Mouse (Mus musculus) frontal cortex, adult 2 months (tissue): ENCODE measurements around the gene Sfxn1. TPM values are rescaled to one million over a fixed set of nuclear protein-coding genes. Genes with fewer than 3 reads are reported as not detected.
A peak's percentile ranks its signal among the peaks of the same experiment; 100 is the strongest.

Source experiments
- DNase-seq, 2 experiments: peaks; one replicate each; pipeline ENCODE4 v3.0.0; 2022; ENCODE audit warnings: low spot score in 1 of 2; ENCODE audit errors: extremely low spot score in 1 of 2
- polyA plus RNA-seq: library from polyadenylated mRNA; depleted of rRNA; stranded (reverse); fragments of >200 nt; gene quantifications from 2 replicates; pipeline ENCODE4 v1.2.3, GENCODE M21; 2012; rRNA removed

Gene Sfxn1
- polyA plus RNA-seq, result 44.2 and 48.8 TPM in 2 replicates

DNA sequence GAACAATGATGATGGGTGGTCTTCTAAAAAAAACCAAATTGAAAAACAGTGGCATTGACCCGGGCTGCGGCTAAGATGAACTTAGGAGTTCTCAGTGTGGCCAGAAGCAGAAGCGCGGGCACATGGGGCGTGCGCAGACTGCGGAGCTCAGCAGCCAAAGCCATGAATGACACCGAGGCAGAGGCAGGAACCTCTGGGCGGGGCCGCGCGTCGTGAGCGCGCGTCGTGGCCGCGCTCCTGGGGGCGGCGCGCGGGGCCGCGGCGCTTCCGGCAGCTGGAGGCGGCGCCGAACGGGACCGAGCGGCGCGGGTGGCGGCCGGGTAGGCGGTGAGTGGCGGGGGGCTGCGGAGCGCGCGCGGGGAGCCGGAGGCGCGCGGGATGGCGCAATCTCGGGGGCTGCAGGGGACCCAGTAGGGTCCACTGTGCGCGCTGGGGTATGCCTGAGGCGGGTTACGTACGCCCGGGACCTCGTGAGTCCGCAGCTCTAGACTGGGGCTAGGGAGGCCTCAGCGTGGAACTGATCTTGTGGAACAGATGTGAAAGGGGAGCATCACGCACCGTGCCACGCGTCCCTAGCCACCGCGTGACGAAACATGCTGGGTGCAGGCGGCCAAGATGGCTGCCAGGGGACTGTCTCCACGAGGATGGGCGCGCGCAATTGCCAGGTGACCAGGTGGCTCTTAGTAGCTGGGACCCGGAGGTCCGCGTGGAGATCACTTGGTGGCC, at the start of gene Sfxn1:
TSS of gene Sfxn1 (plus strand) at position 264 of the 726 bp plus-strand sequence.
- peak; percentile 60 to 78 for DNase-seq

DNA sequence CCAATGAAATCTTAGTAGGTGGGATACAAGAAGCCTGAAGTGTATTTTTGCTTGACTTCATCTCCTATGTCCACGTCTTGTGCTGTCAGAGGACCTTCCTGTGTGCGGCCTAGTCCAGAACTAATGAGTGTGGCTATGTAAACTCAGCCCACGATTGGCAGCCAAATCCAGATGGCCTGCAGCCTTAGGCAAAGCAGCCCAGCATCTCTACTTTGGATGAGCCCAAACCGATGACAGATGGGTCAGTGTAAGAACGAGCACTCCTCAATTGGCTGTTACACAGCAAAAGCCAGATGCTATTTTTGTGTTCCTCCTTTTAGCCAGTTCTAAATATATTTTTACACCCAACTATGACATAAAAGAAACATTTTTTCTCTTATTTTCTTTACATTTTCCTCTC, 48.4 kb upstream of the Sfxn1 start:
- DNase-seq, result peak; percentile 42 to 53

DNA sequence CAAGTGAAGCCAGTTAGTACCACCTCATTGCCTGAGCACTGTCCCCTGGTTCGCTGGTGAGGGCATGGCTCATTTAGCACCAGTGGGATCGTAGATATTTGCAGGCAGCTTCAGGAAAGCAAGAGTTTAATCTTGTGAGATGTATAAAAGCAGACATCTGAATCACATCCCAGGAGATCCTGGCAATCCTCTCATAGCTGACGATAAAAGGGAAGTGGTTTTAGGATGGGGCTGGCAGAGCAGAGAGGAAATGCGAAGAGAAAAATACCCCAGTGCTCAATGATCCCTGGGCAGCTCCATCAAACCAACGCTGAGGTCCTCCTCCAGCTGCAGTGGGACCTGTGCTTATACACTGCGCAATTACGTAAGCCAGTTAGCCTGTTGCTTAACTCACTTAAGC, 44.6 kb upstream of the Sfxn1 start:
- no peak for DNase-seq

DNA sequence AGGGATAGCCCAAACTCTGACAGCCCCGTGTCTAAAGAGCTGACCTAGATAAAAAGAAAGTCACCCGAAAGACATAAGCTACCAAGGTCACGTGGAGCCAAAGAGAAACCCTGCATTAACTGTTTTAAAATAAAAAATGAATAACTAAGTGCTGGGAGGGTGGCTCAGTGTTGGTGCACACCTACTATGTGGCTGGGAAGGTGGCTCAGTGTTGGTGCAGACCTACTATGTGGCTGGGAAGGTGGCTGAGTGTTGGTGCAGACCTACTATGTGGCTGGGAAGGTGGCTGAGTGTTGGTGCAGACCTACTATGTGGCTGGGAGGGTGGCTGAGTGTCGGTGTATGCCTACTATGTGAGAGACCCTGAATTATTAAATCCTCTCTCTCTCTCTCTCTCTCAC, 38.0 kb upstream of the Sfxn1 start:
- DNase-seq, result no peak

DNA sequence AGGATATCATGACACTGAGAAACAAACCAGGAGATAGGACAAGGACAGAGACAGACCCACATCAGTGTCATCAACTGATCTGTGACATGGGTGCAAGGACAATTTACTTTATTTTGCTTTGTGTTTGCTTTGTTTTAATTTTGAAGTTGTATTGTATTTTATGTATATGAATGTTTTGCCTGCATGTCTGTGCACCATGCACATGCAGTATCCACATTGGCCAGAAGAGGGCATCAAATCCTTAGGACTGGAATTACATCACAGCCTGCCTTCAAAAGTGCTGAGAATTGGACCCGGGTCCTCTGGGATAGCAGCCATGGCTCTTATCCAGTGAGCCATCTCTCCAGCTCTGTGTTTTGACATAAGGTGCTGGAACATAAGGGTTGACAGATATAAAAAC, 36.1 kb upstream of the Sfxn1 start:
- DNase-seq, result no peak

DNA sequence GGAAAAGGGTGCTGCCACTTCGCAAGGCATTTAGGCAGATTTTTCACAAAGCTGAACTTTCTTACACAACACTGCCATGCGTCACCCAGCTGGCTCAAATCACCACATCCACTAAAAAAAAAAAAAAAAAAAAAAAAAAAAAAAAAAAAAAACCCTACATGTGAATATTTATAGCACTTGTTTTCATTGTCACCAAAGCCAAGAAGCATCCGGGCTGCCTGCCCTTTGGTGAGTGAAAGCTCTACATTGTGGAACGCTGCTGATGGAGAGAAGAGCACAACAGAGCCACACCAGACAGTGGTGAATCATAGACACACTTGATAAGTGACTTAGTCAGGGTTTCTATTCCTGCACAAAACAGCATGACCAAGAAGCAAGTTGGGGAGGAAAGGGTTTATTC, 33.7 kb upstream of the Sfxn1 start:
- peak in 1 of 2 experiments; percentile 28 for DNase-seq

DNA sequence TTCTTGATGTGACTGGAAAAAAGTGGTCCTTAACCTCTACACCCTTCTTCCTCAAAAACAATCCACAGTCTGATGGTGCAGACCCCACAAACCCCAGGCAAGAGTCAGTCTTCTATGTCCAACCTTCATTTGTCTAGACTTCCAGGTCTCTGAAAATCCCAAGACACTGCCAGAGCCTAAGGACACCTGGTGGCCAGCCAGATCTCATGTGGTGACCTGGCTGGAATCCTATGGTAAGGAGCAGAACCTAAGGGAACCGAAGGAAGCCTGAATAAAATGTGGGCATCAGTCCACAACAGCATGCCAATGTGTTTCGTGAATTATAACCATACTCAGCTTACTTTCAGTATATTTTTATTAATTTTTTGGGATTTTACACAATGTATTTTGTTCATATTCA, 31.4 kb upstream of the Sfxn1 start:
- no peak for DNase-seq

DNA sequence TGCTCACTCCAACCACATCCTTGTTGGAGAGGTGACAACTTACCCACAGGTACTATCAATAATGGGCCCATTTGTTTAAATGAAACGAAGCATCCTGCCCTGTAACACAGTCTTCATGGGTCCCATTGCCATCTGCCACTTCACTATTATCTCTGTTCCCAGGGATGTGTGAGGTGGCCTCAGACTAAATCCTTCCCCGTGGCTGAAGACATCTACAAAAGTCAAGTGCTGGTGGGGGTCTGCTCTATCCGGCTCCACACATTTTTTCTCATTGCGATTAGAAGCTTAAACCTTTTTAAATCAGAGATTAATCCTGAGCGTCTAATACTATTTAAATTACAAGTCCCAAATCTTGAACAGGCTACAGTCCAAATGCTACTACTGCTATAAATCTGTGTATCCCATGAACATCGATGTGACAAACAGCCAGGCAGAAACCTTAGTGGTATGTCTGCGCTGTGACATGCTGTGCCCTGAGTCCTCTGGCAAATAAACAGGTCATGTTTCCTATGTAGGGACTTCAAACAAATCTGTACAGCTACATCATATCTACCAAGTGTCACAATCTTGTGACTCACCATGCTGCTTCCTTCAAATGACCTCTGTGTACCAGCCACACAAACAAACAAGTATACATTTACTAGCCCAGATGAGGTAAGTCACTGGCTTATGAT, 22.9 kb upstream of the Sfxn1 start:
- no peak for DNase-seq

DNA sequence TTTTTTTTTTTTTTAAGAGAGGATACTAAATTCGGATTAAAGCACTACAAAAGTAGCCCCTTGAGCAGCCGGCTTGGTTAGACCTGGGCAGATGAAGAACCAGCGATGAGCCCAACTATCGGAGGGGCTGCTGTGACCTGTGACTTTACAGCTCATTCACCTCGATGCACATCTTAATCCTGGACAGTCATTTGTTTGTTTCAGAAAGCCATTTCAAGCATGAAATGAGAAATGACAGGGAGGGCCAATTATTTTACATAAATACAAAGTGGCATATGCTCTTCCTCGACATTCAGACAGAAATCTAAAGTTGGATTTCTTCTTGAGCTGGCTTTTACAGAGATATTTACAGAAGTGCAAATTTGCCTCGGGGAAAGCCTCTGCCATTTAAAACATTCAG, 20.0 kb upstream of the Sfxn1 start:
- no peak for DNase-seq

DNA sequence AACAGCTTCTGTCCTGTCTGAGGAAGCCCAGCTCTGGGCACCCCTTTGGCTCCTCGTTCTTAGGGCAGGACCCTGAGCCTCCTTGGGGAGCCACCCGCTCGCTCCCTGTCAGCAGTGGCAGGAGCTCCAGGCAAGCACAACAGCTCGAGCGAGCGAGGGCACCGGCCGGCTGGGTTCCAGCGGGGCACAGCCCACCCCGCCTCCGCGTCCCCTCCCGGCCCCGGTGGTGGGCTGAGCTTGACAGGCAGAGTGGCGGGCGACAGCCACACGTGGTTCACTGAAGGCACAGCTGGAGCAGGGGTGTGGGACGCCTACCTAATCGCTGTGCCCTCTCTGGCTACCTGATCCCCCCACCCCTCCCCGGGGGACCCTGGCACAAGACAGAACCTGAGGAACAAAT, 16.7 kb upstream of the Sfxn1 start:
- no peak for DNase-seq

DNA sequence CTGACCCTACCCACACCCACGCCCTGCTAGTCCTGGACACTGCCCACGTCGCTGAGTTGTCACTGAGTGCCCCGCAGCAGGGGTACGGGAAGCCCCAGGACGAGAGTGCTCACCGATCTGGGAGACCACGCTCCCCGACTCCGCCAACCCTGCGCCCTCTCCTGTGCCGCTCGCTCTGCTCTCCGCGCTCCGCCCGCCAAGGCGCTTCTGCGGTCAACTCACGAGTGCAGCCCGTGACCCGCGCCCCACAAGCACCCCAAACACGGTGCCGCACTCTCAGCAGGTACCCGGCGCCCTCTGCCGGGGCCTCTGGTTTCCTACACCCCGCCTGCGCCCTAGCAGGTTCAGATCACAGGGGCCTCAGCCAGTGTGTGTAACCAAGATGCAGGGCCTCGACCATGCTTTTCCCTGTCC, 16.2 kb upstream of the Sfxn1 start, which contains the start of gene Drd1:
TSS of gene Drd1 (minus strand) at position 258 of the 414 bp plus-strand sequence.
- DNase-seq, result peak; percentile 49 to 91

DNA sequence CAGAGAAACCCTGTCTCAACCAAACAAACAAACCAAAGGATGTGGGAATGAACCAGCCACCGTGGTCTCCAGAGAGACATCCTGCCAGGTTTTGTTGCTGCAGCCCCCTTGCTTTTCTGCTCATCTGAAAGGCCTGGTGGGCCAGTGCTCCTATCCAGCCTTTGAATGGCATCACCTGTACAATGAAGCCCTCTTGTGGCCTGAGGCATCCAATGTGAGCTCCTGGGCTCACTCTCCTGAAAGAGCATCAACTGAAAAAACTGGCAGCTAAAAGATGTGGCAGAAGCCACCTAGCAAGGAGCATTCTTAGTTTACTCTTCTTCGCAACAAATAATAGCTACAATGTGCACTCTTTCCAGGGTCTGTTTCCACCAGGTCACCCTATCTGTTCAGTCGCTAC, 9.6 kb upstream of the Sfxn1 start:
- DNase-seq, result no peak

DNA sequence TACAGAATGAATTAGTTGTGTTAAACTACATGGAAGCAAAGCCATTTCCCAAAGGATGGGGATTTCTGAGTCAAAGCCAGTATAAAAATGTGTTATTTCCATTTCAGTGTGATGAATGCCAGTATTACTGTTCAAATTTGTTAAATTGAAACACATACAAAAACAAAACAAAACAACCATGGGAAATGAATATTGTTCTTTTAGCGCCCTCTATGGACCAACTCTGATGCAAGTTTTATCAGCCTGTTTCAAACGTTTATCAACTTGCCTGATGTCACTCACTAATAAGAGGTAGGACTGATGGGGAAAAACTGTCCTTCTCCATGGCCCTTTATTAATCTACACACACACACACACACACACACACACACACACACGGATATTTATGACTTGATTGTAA, 8.4 kb upstream of the Sfxn1 start:
- DNase-seq, result peak in 1 of 2 experiments; percentile 80

DNA sequence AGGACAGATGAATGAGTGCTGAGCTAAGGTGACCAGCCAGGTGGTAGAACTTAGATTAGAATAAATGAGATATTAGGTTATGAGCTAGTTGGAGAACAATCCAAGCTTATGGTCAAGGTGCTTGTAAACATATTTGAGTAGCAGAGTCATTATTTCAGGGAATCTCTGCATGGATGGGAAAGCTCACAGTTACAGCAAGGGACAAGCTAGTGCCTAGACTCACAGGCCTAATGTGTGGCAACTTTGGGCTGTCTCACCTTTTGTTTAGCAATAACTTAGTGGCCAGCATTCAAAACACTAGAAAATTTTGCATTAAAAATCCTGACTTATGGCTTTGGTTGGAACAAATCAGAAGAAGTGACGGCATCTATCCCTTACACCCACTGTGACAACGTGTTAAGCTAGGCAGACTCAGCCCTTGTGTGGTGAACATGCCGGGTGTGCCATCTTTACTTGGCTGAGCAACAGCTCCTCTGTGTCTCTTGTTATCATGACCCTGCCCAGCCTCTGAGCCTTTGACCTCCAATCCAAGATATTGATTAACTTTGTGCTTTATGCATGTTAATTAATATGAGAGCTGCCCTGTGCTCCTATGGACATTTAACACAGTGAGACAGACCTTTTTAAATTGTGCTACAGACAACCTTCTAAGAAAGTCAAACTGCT, 5.5 kb upstream of the Sfxn1 start:
- no peak for DNase-seq

DNA sequence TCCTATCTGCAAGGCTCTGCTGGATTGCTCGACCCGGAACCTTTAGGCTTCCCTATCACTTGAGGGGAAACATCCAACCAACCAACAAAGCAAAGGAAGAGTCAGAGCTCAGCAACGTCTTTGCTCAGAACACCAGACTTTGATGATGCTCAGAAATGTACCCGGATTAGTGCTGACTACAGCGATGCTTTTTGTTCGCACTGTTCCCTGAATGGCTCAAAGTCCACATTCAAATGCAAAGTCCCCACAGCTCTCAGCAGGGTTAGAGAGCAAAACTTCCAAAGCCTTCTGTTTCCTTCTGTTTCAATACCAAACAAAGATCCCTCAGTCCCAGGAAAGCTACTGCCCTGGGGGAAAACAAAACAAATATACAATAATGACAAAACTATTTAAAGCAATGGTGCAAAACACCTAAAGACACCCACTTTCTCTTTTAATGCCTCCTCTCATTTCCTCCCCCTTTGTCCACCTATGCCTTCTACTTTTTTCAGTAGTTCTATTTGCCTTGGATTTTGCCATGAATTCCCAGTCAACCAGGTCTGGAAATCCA, 4.0 kb upstream of the Sfxn1 start:
- DNase-seq, result no peak

DNA sequence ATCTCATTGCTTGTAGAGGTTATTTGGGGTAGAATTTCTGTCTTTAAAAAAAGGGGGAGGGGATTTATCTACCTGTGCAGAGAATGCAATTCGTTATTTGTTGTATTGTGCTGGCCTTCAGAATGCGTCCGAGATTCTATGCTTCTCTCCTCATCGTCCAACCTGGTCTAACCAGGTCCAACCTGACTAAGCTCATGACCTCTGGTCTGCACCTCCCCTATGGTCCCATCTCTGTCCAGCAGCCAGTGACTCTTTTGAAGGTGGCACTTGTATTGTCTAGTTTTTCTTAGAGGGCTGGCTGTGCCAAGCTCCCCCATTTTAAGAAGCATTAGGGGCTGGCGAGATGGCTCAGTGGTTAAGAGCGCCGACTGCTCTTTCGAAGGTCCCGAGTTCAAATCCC, 658 bp upstream of the Sfxn1 start:
- no peak for DNase-seq

DNA sequence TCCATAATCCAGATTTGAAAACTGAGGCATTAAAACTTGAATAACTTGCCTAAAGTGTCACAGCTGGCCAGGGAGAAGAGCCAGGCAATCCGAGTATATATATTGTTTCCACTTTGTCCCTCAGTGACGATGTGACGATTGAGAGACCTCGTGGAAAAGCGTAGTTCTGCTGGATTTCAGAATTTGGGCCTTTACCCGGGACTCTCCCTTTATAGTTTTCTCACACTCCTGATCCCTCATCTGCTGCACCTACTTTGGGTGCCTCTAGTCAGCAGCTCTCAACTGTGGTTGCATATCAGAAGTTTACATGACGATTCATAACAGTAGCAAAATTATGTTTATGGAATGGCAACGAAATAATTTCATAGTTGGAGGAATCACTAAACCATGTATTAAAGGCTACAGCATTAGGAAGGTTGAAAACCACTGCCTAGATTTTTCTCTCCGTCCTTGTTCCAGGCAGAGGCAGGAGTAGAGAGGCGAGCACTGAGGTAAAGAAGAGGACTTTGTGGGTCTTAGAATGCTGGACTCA, 923 bp downstream of the Sfxn1 start:
- no peak for DNase-seq

DNA sequence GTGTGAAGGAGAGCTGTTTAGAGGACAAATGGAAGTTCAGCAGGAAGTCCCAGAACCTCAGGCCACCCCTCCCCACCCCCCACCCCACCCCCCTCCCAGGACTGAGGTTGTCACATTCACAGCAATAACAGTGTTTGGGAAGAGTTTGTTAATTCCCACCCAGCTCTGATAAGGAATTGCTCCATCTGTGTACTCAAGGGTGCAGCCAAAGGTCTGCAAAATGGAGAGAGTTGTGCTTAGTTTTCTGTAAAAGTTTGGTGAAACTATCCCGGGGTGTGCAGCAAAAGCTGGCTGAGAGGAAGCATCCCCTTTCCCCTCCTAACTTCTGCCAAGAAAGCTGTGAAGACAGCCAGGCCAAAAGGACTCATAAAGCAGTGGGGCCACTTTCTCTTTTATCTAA, 1.4 kb downstream of the Sfxn1 start:
- no peak for DNase-seq

DNA sequence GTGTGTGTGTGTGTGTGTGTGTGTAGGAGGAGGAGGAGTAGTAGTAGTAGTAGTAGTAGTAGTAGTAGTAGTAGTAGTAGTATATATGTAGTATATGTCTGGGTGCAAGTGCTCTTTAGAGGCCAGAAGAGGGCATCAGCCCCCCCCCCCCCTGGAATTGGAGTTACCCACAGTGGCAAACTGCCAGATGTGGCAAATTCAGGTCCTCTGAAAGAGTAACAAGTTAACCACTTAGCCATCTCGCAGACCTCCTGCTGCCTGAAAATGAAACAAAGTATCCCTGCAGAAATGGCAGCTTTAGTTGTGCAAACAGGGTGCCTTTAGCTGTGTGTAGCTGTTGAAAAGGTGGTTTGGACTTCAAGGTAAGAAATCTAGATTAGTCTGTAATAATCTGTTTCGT, 1.8 kb downstream of the Sfxn1 start:
- no peak for DNase-seq

DNA sequence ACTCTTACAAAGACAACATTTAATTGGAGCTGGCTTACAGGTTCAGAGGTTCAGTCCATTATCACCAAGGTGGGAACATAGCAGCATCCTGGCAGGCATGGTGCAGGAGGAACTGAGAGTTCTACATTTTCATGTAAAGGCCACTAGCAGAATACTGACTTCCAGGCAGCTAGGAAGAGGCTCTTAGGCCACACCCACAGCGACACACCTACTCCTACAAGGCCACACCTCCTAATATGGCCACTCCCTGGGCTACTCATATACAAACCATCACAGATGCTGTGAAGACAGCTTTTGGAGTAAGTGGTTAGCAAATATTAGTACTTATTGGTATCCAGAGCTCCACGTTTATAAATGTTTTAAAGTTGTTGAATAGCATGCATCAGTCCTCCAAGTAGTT, 3.7 kb downstream of the Sfxn1 start:
- no peak for DNase-seq

DNA sequence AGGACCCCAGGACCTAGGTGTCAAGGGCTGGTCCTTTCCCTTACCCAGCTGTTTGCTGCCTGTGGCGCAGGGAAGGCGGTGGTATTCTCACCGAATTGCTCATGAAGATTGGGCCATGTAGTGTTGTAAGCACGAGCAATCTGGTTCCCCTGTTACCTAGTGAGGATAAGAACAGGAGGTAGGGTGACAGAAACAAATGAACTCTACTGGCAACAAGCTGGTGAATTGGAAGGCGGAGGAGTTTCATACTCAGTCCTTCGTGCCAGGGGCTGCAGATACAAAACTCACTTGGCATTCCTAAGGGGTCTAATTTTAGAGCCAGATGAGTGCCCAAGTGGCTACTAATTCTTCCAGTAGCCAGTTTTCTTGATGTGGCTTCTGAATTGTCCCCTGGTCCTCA, 4.4 kb downstream of the Sfxn1 start:
- DNase-seq, result no peak
